Comparison of ENCODE assay signal across 11 mouse cellular contexts in the genomic region with DNA sequence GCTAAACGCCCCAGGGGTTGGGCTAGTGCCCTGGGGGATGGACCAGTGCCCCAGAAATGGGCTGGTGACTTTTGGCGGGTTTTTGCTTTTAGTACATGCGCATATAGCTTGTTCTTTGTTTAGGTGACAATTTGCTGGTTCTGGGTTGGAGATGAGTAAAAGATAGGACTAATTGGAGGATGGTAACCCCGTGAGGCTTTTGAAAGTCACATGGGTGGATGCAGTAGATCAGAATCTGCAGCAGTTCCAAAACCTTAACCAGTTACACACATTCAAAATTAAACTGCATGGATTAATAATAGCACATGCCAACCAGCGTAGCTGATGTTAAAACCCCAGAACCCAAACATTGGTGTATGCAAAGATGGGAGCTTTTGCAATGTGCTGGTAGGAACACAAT. TPM values are rescaled to one million over a fixed set of nuclear protein-coding genes. Genes with fewer than 3 reads are reported as not detected.
DNase-seq lines count a peak whose midpoint lies in the region; ATAC-seq and TF ChIP-seq lines count a peak whose summit lies in the region.
"Had no signal": no experiment of that assay in that cellular context is flagged by ENCODE, and none has a peak within 500 bp of the region (broad histone marks: within the 10 kb centered on the region; RNA-seq: fewer than 3 reads in every experiment).

No protein-coding gene starts in this region.

- no peak for ATAC-seq in heart, embryonic 14.5 days (ENCODE audit: insufficient number of reproducible peaks, insufficient read depth, low FRiP score, low read depth)
- no peak for ATAC-seq in neural tube, embryonic 13.5 days (ENCODE audit: low read depth)
- no peak for ATAC-seq in intestine, postnatal 0 days

- TF ChIP-seq CTCF in intestine, postnatal 0 days (IDR thresholded peaks at IDR 0.05; ENCODE audit: low read depth), result no peak

- no peak overlapping the region; a peak in 1 of 4 replicates for H3K4me3 ChIP-seq in heart, embryonic 14.5 days (ENCODE audit: control insufficient read depth in 1 of 2, insufficient read depth in 1 of 2, low read depth in 1 of 2, low read length in 2 of 2)
- H3K4me3 ChIP-seq in neural tube, embryonic 13.5 days, result no peak overlapping the region
- no peak overlapping the region; the same call in 1 of the 2 replicates for H3K4me3 ChIP-seq in intestine, postnatal 0 days (ENCODE audit: low read depth, low read length)
- H3K4me3 ChIP-seq: erythroblast, embryonic 14.5 days had no signal

- no peaks in the 10 kb centered on the region for H3K36me3 ChIP-seq in heart, embryonic 14.5 days (ENCODE audit: control insufficient read depth, insufficient read depth, low read length)
- no peaks in the 10 kb centered on the region for H3K36me3 ChIP-seq in neural tube, embryonic 13.5 days
- no peaks in the 10 kb centered on the region for H3K36me3 ChIP-seq in intestine, postnatal 0 days (ENCODE audit: control insufficient read depth, insufficient read depth)

- H3K4me1 ChIP-seq in heart, embryonic 14.5 days (ENCODE audit: control insufficient read depth in 2 of 2, insufficient read depth in 2 of 2, low read length in 2 of 2), result no peaks in the 10 kb centered on the region
- 0 out of 2 replicates have a peak, but pooled peaks cover 6% of the 10 kb centered on the region for H3K4me1 ChIP-seq in neural tube, embryonic 13.5 days (replicated peaks)
- H3K4me1 ChIP-seq in intestine, postnatal 0 days (replicated peaks; ENCODE audit: control insufficient read depth, insufficient read depth, low read length), result no peaks in the 10 kb centered on the region

- intact Hi-C loops in heart, postnatal 14 days (cut with DNase I), result loop anchor here (5.0 kb wide), 1 partner anchor 56 kb away; a partner anchor contains a TSS

- H3K4me2 ChIP-seq in heart, embryonic 14.5 days (ENCODE audit: low read length), result peak overlapping the region; percentile 61
- H3K4me2 ChIP-seq in neural tube, embryonic 13.5 days, result peak overlapping the region; percentile 46; the same call in 1 of the 2 replicates
- peak overlapping the region; percentile 58 for H3K4me2 ChIP-seq in intestine, postnatal 0 days (replicated peaks; ENCODE audit: low read depth)

- H3K27ac ChIP-seq in heart, embryonic 14.5 days (replicated peaks in 1 of 2; ENCODE audit: control insufficient read depth in 1 of 2, insufficient read depth in 1 of 2, low read depth in 2 of 2, low read length in 2 of 2), result no peak overlapping the region
- no peak overlapping the region for H3K27ac ChIP-seq in neural tube, embryonic 13.5 days (replicated peaks)
- H3K27ac ChIP-seq in intestine, postnatal 0 days (ENCODE audit: low read depth, low read length), result no peak overlapping the region
- H3K27ac ChIP-seq: macrophage had no signal

- no peak for DNase-seq in heart, postnatal 14 days
- no peak for DNase-seq in neural tube, embryonic 10.5 days (ENCODE audit: extremely low spot score, low spot score)
- DNase-seq in urinary bladder, postnatal 25 days (ENCODE audit: low spot score), result no peak
- no peak for DNase-seq in right cerebral cortex, postnatal 4 days
- DNase-seq in ovary, postnatal 36 days (ENCODE audit: low spot score), result no peak
- DNase-seq: cerebellum, adult 9-10 months had no signal

- no peaks in the 10 kb centered on the region for H3K27me3 ChIP-seq in heart, embryonic 14.5 days (ENCODE audit: control insufficient read depth, insufficient read depth, low read length)
- H3K27me3 ChIP-seq in neural tube, embryonic 13.5 days, result no peaks in the 10 kb centered on the region
- H3K27me3 ChIP-seq in intestine, postnatal 0 days (replicated peaks; ENCODE audit: control insufficient read depth, insufficient read depth, low read length), result no peaks in the 10 kb centered on the region

- 37% methylated on average over 5 of the region's 5 CpGs for WGBS in heart, embryonic 14.5 days
- WGBS in neural tube, embryonic 13.5 days, result 51% methylated on average over 5 of the region's 5 CpGs
- WGBS in intestine, postnatal 0 days, result 31% methylated on average over 5 of the region's 5 CpGs

- H3K9ac ChIP-seq in heart, embryonic 14.5 days (ENCODE audit: low read length), result no peak overlapping the region
- no peak overlapping the region for H3K9ac ChIP-seq in neural tube, embryonic 13.5 days
- no peak overlapping the region; the same call in 1 of the 2 replicates for H3K9ac ChIP-seq in intestine, postnatal 0 days (ENCODE audit: low read depth, low read length)

- H3K9me3 ChIP-seq in heart, embryonic 14.5 days (ENCODE audit: control insufficient read depth, low read length), result no peaks in the 10 kb centered on the region
- H3K9me3 ChIP-seq in neural tube, embryonic 13.5 days, result no peaks in the 10 kb centered on the region
- no peaks in the 10 kb centered on the region for H3K9me3 ChIP-seq in intestine, postnatal 0 days (ENCODE audit: control insufficient read depth)

RNA-seq across cellular contexts. Expression of a gene that starts 57.9 kb away (rescaled TPM):
- polyA plus RNA-seq in heart, embryonic 14.5 days (2014; fragmentation: Nextera tagmentation; extraction: Ambion mirVana), result 2.5 and 2.8 TPM in 2 replicates
- 10 to 100 TPM; 10.1 to 11.5 TPM for total RNA-seq in heart, postnatal 14 days (2021)
- polyA plus RNA-seq in neural tube, embryonic 13.5 days (2015; fragmentation: Nextera tagmentation; extraction: Ambion mirVana), result 0.78 and 1.2 TPM in 2 replicates
- polyA plus RNA-seq in intestine, postnatal 0 days (2015; fragmentation: Nextera tagmentation; extraction: Ambion mirVana), result 26.1 and 28.2 TPM in 2 replicates
- polyA plus RNA-seq: erythroblast, embryonic 14.5 days had no signal
